ENCODE assay signal across 31 mouse cellular contexts in the genomic region with DNA sequence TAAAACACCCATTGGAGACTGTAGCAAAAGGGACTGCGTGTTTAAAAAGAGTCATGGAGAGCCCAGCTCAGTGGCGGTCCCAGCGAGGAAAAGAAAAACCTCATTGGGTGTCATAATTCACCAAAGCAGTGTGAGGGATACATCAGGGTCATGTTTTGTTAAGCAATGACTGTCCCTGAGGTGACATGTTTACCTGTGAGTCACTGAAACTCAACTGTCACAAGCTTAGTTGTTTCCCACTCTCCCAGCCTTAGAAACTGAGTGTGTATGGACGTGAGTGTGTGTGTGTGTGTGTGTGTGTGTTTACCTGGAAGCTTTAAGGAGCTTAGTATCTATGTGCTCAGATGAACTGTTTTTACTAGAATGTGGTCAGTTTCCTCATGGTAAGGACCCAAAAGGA. TPM values are rescaled to one million over a fixed set of nuclear protein-coding genes. Genes with fewer than 3 reads are reported as not detected.
"Had no signal": no experiment of that assay in that cellular context is flagged by ENCODE, and none has a peak within 500 bp of the region (broad histone marks: within the 10 kb centered on the region; RNA-seq: fewer than 3 reads in every experiment).

No protein-coding gene starts in this region.

- H3K9me3 ChIP-seq: embryonic facial prominence, embryonic 10.5 days; embryonic facial prominence, embryonic 12.5 days; embryonic facial prominence, embryonic 13.5 days; embryonic facial prominence, embryonic 15.5 days; forebrain, embryonic 10.5 days; forebrain, embryonic 12.5 days; forebrain, embryonic 13.5 days; forebrain, embryonic 15.5 days had no signal

- H3K27ac ChIP-seq: embryonic facial prominence, embryonic 10.5 days; embryonic facial prominence, embryonic 12.5 days; embryonic facial prominence, embryonic 13.5 days; embryonic facial prominence, embryonic 15.5 days; forebrain, embryonic 10.5 days; forebrain, embryonic 12.5 days; forebrain, embryonic 13.5 days; forebrain, embryonic 15.5 days; gastrocnemius, adult 2 months; heart, adult 2 months had no signal

- ATAC-seq: forebrain, embryonic 13.5 days; forebrain, embryonic 14.5 days; forebrain, embryonic 15.5 days; forebrain, embryonic 16.5 days; forebrain, postnatal 0 days had no signal

- H3K9ac ChIP-seq: embryonic facial prominence, embryonic 12.5 days; embryonic facial prominence, embryonic 13.5 days; embryonic facial prominence, embryonic 15.5 days; forebrain, embryonic 12.5 days; forebrain, embryonic 13.5 days; forebrain, embryonic 15.5 days; forebrain, postnatal 0 days had no signal

- H3K4me3 ChIP-seq: embryonic facial prominence, embryonic 10.5 days; embryonic facial prominence, embryonic 12.5 days; embryonic facial prominence, embryonic 13.5 days; embryonic facial prominence, embryonic 15.5 days; erythroblast, embryonic 14.5 days; forebrain, embryonic 10.5 days; forebrain, embryonic 12.5 days; forebrain, embryonic 13.5 days; forebrain, embryonic 15.5 days; gastrocnemius, adult 2 months; heart, adult 2 months had no signal

- H3K36me3 ChIP-seq: embryonic facial prominence, embryonic 10.5 days; embryonic facial prominence, embryonic 12.5 days; embryonic facial prominence, embryonic 13.5 days; embryonic facial prominence, embryonic 15.5 days; forebrain, embryonic 10.5 days; forebrain, embryonic 12.5 days; forebrain, embryonic 15.5 days had no signal

- H3K4me1 ChIP-seq: embryonic facial prominence, embryonic 10.5 days; embryonic facial prominence, embryonic 12.5 days; embryonic facial prominence, embryonic 13.5 days; embryonic facial prominence, embryonic 15.5 days; forebrain, embryonic 10.5 days; forebrain, embryonic 12.5 days; forebrain, embryonic 13.5 days; forebrain, embryonic 15.5 days had no signal

- DNase-seq: cerebellum, adult 8-10 months; cerebellum, adult 9-10 months; cerebellum, adult 9-11 months; cerebellum, postnatal 10 days; cerebellum, postnatal 14 days; cerebellum, postnatal 25 days; cerebellum, postnatal 36 days; embryo, embryonic 11 days; forebrain, postnatal 0 days; gastrocnemius, adult 2 months; gastrocnemius, postnatal 10 days; gastrocnemius, postnatal 14 days; gastrocnemius, postnatal 25 days; gastrocnemius, postnatal 36 days; heart, adult 11 months; heart, adult 18-20 months; heart, adult 2 months had no signal

- H3K27me3 ChIP-seq: embryonic facial prominence, embryonic 13.5 days; embryonic facial prominence, embryonic 15.5 days; forebrain, embryonic 12.5 days; forebrain, embryonic 13.5 days; forebrain, embryonic 15.5 days had no signal

- H3K4me2 ChIP-seq: embryonic facial prominence, embryonic 12.5 days; embryonic facial prominence, embryonic 13.5 days; embryonic facial prominence, embryonic 15.5 days; forebrain, embryonic 12.5 days; forebrain, embryonic 13.5 days; forebrain, embryonic 15.5 days had no signal

RNA-seq across cellular contexts. Expression of gene Il18r1, which starts 2.0 kb away (rescaled TPM):
- polyA plus RNA-seq: cortical plate, adult 2 months; embryonic facial prominence, embryonic 10.5 days; embryonic facial prominence, embryonic 11.5 days; embryonic facial prominence, embryonic 12.5 days; embryonic facial prominence, embryonic 13.5 days; erythroblast, embryonic 14.5 days; forebrain, embryonic 10.5 days; forebrain, embryonic 11.5 days; forebrain, embryonic 12.5 days; forebrain, embryonic 13.5 days; forebrain, embryonic 14.5 days; forebrain, embryonic 15.5 days; forebrain, embryonic 16.5 days; forebrain, postnatal 0 days had no signal

RNA-seq across cellular contexts. Expression of gene Il1rl1, which starts 37.9 kb away (rescaled TPM):
- polyA plus RNA-seq: embryonic facial prominence, embryonic 11.5 days; forebrain, embryonic 10.5 days; forebrain, embryonic 12.5 days; forebrain, embryonic 13.5 days; forebrain, embryonic 14.5 days; forebrain, embryonic 15.5 days had no signal
